Mouse (Mus musculus) CH12.LX (cell line): ENCODE measurements around the gene Olfr159. TPM values are rescaled to one million over a fixed set of nuclear protein-coding genes. Genes with fewer than 3 reads are reported as not detected.

Experiments used
- DNase-seq: peaks from one replicate; pipeline ENCODE4 v3.0.0-alpha.2; 2013; ENCODE audit errors: extremely low read depth
- H3K27ac ChIP-seq: 2 replicates; pipeline ENCODE4 v1.5.1; 2012; ENCODE audit warnings: low read depth, mild to moderate bottlenecking, control low read depth, moderate library complexity; ENCODE audit not compliant: insufficient read depth
- H3K27me3 ChIP-seq: replicated peaks from 2 replicates; pipeline ENCODE3; 2012; ENCODE audit warnings: inconsistent platforms
- H3K36me3 ChIP-seq, 2 experiments: replicated peaks in 1 of 2; 2 replicates each; pipeline versions ENCODE3 to v1.6.1; 2012; ENCODE audit warnings: inconsistent platforms in 1 of 2, low read length in 1 of 2, mild to moderate bottlenecking in 1 of 2, mixed read lengths in 1 of 2, moderate library complexity in 1 of 2; ENCODE audit not compliant: control insufficient read depth in 1 of 2, insufficient read depth in 1 of 2
- H3K4me1 ChIP-seq, 2 experiments: 2 replicates each; pipeline ENCODE4 v1.6.1; 2012; ENCODE audit warnings: inconsistent platforms in 1 of 2, moderate library complexity in 1 of 2; ENCODE audit not compliant: insufficient read depth in 2 of 2, control insufficient read depth in 1 of 2
- H3K4me2 ChIP-seq: 2 replicates; pipeline ENCODE4 v1.6.1; 2012; ENCODE audit warnings: low read depth, mild to moderate bottlenecking, control low read depth; ENCODE audit not compliant: poor library complexity, insufficient read depth, severe bottlenecking
- H3K4me3 ChIP-seq, 3 experiments: fragments of 150-350 bp in 1 of 3; sonication (generic) in 1 of 3; replicated peaks in 1 of 3; 2 replicates each; pipeline versions ENCODE3 to v1.5.1; 2011 to 2012; ENCODE audit warnings: low read depth in 2 of 3, low read length in 2 of 3, mild to moderate bottlenecking in 2 of 3, moderate library complexity in 2 of 3, control low read depth in 1 of 3, improper control_type of control experiment in 1 of 3, inconsistent platforms in 1 of 3, mixed read lengths in 1 of 3; ENCODE audit not compliant: poor library complexity in 1 of 3
- H3K79me2 ChIP-seq: replicated peaks from 2 replicates; pipeline ENCODE4 v1.6.1; 2012; ENCODE audit warnings: mild to moderate bottlenecking, moderate library complexity; ENCODE audit not compliant: control insufficient read depth, poor library complexity, insufficient read depth, severe bottlenecking; ENCODE audit errors: extremely low read depth
- H3K9ac ChIP-seq: 2 replicates; pipeline ENCODE4 v1.6.1; 2012; ENCODE audit warnings: low read depth, mild to moderate bottlenecking, control low read depth, moderate library complexity; ENCODE audit not compliant: insufficient read depth
- H3K9me3 ChIP-seq: replicated peaks from 2 replicates; pipeline ENCODE3; 2012; ENCODE audit warnings: low read length, inconsistent platforms, mixed read lengths
- CHD1 ChIP-seq: IDR thresholded peaks from 2 replicates; pipeline ENCODE4 v1.6.1; 2012; ENCODE audit warnings: low read depth, low read length, improper control_type of control experiment, inconsistent platforms
- CHD2 ChIP-seq: IDR thresholded peaks from 2 replicates; pipeline ENCODE4 v1.6.1; 2011; ENCODE audit warnings: low read length, improper control_type of control experiment
- CTCF ChIP-seq, 2 experiments: IDR thresholded peaks in 1 of 2; conservative IDR thresholded peaks in 1 of 2; 2 replicates each; pipeline ENCODE4 v1.5.1; 2011 to 2012; ENCODE audit warnings: low read depth in 2 of 2, low read length in 2 of 2, improper control_type of control experiment in 1 of 2, inconsistent platforms in 1 of 2, mild to moderate bottlenecking in 1 of 2, moderate library complexity in 1 of 2
- E2F4 ChIP-seq: IDR thresholded peaks from 2 replicates; pipeline ENCODE4 v1.6.1; 2011; ENCODE audit warnings: low read depth, low read length, improper control_type of control experiment; ENCODE audit not compliant: insufficient replicate concordance
- ELF1 ChIP-seq: IDR thresholded peaks from 2 replicates; pipeline ENCODE4 v1.6.1; 2014; ENCODE audit warnings: low read depth, mild to moderate bottlenecking, inconsistent platforms, low read length, improper control_type of control experiment
- EP300 ChIP-seq: IDR thresholded peaks from 2 replicates; pipeline ENCODE4 v1.6.1; 2011; ENCODE audit warnings: low read length, improper control_type of control experiment
- ETS1 ChIP-seq: conservative IDR thresholded peaks from 2 replicates; pipeline ENCODE4 v1.6.1; 2012; ENCODE audit warnings: low read depth, mild to moderate bottlenecking, inconsistent platforms, low read length, improper control_type of control experiment, moderate library complexity
- GABPA ChIP-seq: IDR thresholded peaks from 2 replicates; pipeline ENCODE4 v1.6.1; 2012; ENCODE audit warnings: low read depth, low read length, improper control_type of control experiment, inconsistent platforms; ENCODE audit not compliant: insufficient replicate concordance
- HCFC1 ChIP-seq: IDR thresholded peaks from 2 replicates; pipeline ENCODE4 v1.6.1; 2012; ENCODE audit warnings: low read depth, mild to moderate bottlenecking, inconsistent platforms, low read length, improper control_type of control experiment
- IRF4 ChIP-seq: IDR thresholded peaks from 2 replicates; pipeline ENCODE4 v1.6.1; 2014; ENCODE audit warnings: low read depth, mild to moderate bottlenecking, inconsistent platforms, low read length, improper control_type of control experiment
- JUN ChIP-seq: IDR thresholded peaks from 2 replicates; pipeline ENCODE4 v1.6.1; 2011; ENCODE audit warnings: low read depth, mild to moderate bottlenecking, low read length, improper control_type of control experiment, moderate library complexity; ENCODE audit not compliant: insufficient read depth
- JUND ChIP-seq: conservative IDR thresholded peaks from 2 replicates; pipeline ENCODE4 v1.6.1; 2011; ENCODE audit warnings: low read depth, low read length, improper control_type of control experiment
- KAT2A ChIP-seq: IDR thresholded peaks from 2 replicates; pipeline ENCODE4 v1.6.1; 2012; ENCODE audit warnings: low read length, improper control_type of control experiment, inconsistent platforms; ENCODE audit not compliant: insufficient replicate concordance
- MAFK ChIP-seq: IDR thresholded peaks from 2 replicates; pipeline ENCODE4 v1.6.1; 2011; ENCODE audit warnings: low read length, improper control_type of control experiment; ENCODE audit not compliant: insufficient replicate concordance
- MAX ChIP-seq: IDR thresholded peaks from 2 replicates; pipeline ENCODE4 v1.6.1; 2011; ENCODE audit warnings: low read length, improper control_type of control experiment
- MAZ ChIP-seq: IDR thresholded peaks from 2 replicates; pipeline ENCODE4 v1.6.1; 2012; ENCODE audit warnings: low read depth, mild to moderate bottlenecking, inconsistent platforms, low read length, improper control_type of control experiment, moderate library complexity
- MEF2A ChIP-seq: IDR thresholded peaks from 2 replicates; pipeline ENCODE4 v1.6.1; 2014; ENCODE audit warnings: low read depth, mild to moderate bottlenecking, inconsistent platforms, low read length, improper control_type of control experiment, borderline replicate concordance
- MXI1 ChIP-seq: IDR thresholded peaks from 2 replicates; pipeline ENCODE4 v1.6.1; 2011; ENCODE audit warnings: mild to moderate bottlenecking, low read depth, low read length, improper control_type of control experiment
- MYC ChIP-seq: IDR thresholded peaks from 2 replicates; pipeline ENCODE4 v1.6.1; 2011; ENCODE audit warnings: low read depth, mild to moderate bottlenecking, improper control_type of control experiment, low read length
- NELFE ChIP-seq: IDR thresholded peaks from 2 replicates; pipeline ENCODE4 v1.6.1; 2011; ENCODE audit warnings: low read depth, low read length, improper control_type of control experiment
- NRF1 ChIP-seq: IDR thresholded peaks from 2 replicates; pipeline ENCODE4 v1.6.1; 2014; ENCODE audit warnings: low read depth, mild to moderate bottlenecking, inconsistent platforms, low read length, improper control_type of control experiment, moderate library complexity
- PAX5 ChIP-seq: IDR thresholded peaks from 2 replicates; pipeline ENCODE4 v1.6.1; 2012; ENCODE audit warnings: low read length, inconsistent platforms, mixed read lengths
- POLR2A ChIP-seq: IDR thresholded peaks from 2 replicates; pipeline ENCODE4 v1.6.1; 2011; ENCODE audit warnings: low read depth, mild to moderate bottlenecking, improper control_type of control experiment, low read length
- POLR2AphosphoS2 ChIP-seq: IDR thresholded peaks from 2 replicates; pipeline ENCODE4 v1.6.1; 2011; ENCODE audit warnings: low read depth, low read length, improper control_type of control experiment
- RAD21 ChIP-seq: IDR thresholded peaks from 2 replicates; pipeline ENCODE4 v1.6.1; 2011; ENCODE audit warnings: low read depth, mild to moderate bottlenecking, low read length, improper control_type of control experiment, moderate library complexity
- RCOR1 ChIP-seq: conservative IDR thresholded peaks from 2 replicates; pipeline ENCODE4 v1.6.1; 2012; ENCODE audit warnings: low read depth, mild to moderate bottlenecking, inconsistent platforms, low read length, improper control_type of control experiment
- SMC3 ChIP-seq: IDR thresholded peaks from 2 replicates; pipeline ENCODE4 v1.6.1; 2011; ENCODE audit warnings: low read depth, low read length, improper control_type of control experiment
- TBP ChIP-seq: conservative IDR thresholded peaks from 2 replicates; pipeline ENCODE4 v1.6.1; 2011; ENCODE audit warnings: low read depth, low read length, improper control_type of control experiment
- TCF12 ChIP-seq: IDR thresholded peaks from 2 replicates; pipeline ENCODE4 v1.6.1; 2014; ENCODE audit warnings: low read depth, mild to moderate bottlenecking, inconsistent platforms, low read length, improper control_type of control experiment
- UBTF ChIP-seq: IDR thresholded peaks from 2 replicates; pipeline ENCODE4 v1.6.1; 2012; ENCODE audit warnings: low read depth, mild to moderate bottlenecking, inconsistent platforms, low read length, improper control_type of control experiment, moderate library complexity
- USF1 ChIP-seq: IDR thresholded peaks from 2 replicates; pipeline ENCODE4 v1.6.1; 2014; ENCODE audit warnings: low read depth, mild to moderate bottlenecking, inconsistent platforms, low read length, improper control_type of control experiment
- USF2 ChIP-seq: conservative IDR thresholded peaks from 2 replicates; pipeline ENCODE4 v1.6.1; 2011; ENCODE audit warnings: low read depth, low read length, improper control_type of control experiment
- ZC3H11A ChIP-seq: IDR thresholded peaks from 2 replicates; pipeline ENCODE4 v1.6.1; 2012; ENCODE audit warnings: low read depth, mild to moderate bottlenecking, inconsistent platforms, low read length, improper control_type of control experiment
- ZKSCAN1 ChIP-seq: IDR thresholded peaks from 2 replicates; pipeline ENCODE4 v1.6.1; 2012; ENCODE audit warnings: low read depth, inconsistent platforms, low read length, improper control_type of control experiment, borderline replicate concordance
- ZNF384 ChIP-seq: IDR thresholded peaks from 2 replicates; pipeline ENCODE4 v1.6.1; 2012; ENCODE audit warnings: low read depth, low read length, improper control_type of control experiment, inconsistent platforms
- dilution Hi-C: fragments of 300-500 bp; cut with MboI; formaldehyde crosslinking; loops from 2 replicates; pipeline ENCODE4 v1.14.3; 2020; ENCODE audit warnings: low sequenced_read_pairs; ENCODE audit not compliant: extremely low pct_unique_long_range_greater_than_20kb, extremely low pct_ligation_motif_present
- in situ Hi-C: fragments of 300-500 bp; cut with MboI; formaldehyde crosslinking; loops from 3 replicates; pipeline ENCODE4 v1.14.3; 2019; ENCODE audit warnings: low sequenced_read_pairs, low pct_ligation_motif_present, low pct_unique_long_range_greater_than_20kb, mixed read lengths
- polyA plus RNA-seq: library from polyadenylated mRNA; unstranded; fragments of >175 nt; gene quantifications from 2 replicates; pipeline ENCODE4 v1.2.1, GENCODE M21; 2012; ENCODE audit warnings: low read depth; ENCODE audit not compliant: insufficient read length
- total RNA-seq, 2 experiments: library from RNA; depleted of rRNA; stranded (reverse); fragments of 300-350 nt in 1 of 2; fragments of >200 nt in 1 of 2; gene quantifications; 2 replicates each; pipeline ENCODE4 v1.2.3; 2012 to 2014

The Olfr159 gene
- total and polyA plus RNA-seq, 3 experiments, result not detected

- no peaks in the 10 kb centered on the region for H3K79me2 ChIP-seq
- no peak overlapping the region for H3K4me2 ChIP-seq
- H3K27ac ChIP-seq, result no peak overlapping the region
- H3K36me3 ChIP-seq, result no peaks in the 10 kb centered on the region
- peaks cover 7% of the 10 kb centered on the region for H3K9me3 ChIP-seq
- DNase-seq, result peak; percentile 24
- in situ Hi-C loops (loop anchor here (25.0 kb wide), 1 partner anchor 242 kb away; the partner anchor contains the start of gene Ccin), dilution Hi-C loops (no loop called here)
- H3K9ac ChIP-seq, result no peak overlapping the region
- H3K4me3 ChIP-seq, result no peak overlapping the region
- no peak for TF ChIP-seq GABPA
- no peak for TF ChIP-seq MAZ
- no peak for TF ChIP-seq MAX
- no peak for TF ChIP-seq NRF1
- TF ChIP-seq MYC, result no peak
- TF ChIP-seq CHD1, result no peak
- TF ChIP-seq MAFK, result no peak
- TF ChIP-seq NELFE, result no peak
- TF ChIP-seq TCF12, result no peak
- TF ChIP-seq HCFC1, result no peak
- no peak for TF ChIP-seq IRF4
- TF ChIP-seq JUN, result no peak
- no peak for TF ChIP-seq USF2
- no peak for TF ChIP-seq RCOR1
- TF ChIP-seq POLR2A, result no peak
- no peak for TF ChIP-seq CHD2
- TF ChIP-seq ELF1, result no peak
- TF ChIP-seq ZNF384, result peak; percentile 54
- TF ChIP-seq ZKSCAN1, result no peak
- TF ChIP-seq TBP, result no peak
- TF ChIP-seq EP300, result no peak
- peak; percentile 55 for TF ChIP-seq SMC3
- no peak for TF ChIP-seq JUND
- no peak for TF ChIP-seq ETS1
- TF ChIP-seq MEF2A, result no peak
- no peak for TF ChIP-seq ZC3H11A
- no peak for TF ChIP-seq UBTF
- TF ChIP-seq KAT2A, result no peak
- no peak for TF ChIP-seq POLR2AphosphoS2
- TF ChIP-seq PAX5, result no peak
- no peak for TF ChIP-seq E2F4
- no peak for TF ChIP-seq MXI1
- TF ChIP-seq RAD21, result peak; percentile 84
- no peak for TF ChIP-seq USF1
- peak; percentile 54 to 81; a peak in 3 of 4 replicates for TF ChIP-seq CTCF (conservative IDR thresholded peaks at IDR 0.05 in 1 of 2, IDR thresholded peaks at IDR 0.05 in 1 of 2; ENCODE audit: low read depth in 2 of 2, low read length in 2 of 2)
- H3K27me3 ChIP-seq, result peaks cover 9% of the 10 kb centered on the region
- H3K4me1 ChIP-seq, result peaks cover 0 to 3% of the 10 kb centered on the region in 2 experiments; a peak in 1 of 4 replicates
These were observed 25.6 kb downstream of the Olfr159 start for GRCm38 (mm10) chr4:43745187-43745586.
